Mouse (Mus musculus) liver, embryonic 14 days (tissue): ENCODE measurements around the gene A1cf. TPM values are rescaled to one million over a fixed set of nuclear protein-coding genes. Genes with fewer than 3 reads are reported as not detected.

Experiments
- polyA plus RNA-seq: library from polyadenylated mRNA; depleted of rRNA; stranded (reverse); fragments of >200 nt; gene quantifications from 2 replicates; pipeline ENCODE4 v1.2.3, GENCODE M21; 2012; rRNA removed

A1cf gene
- polyA plus RNA-seq: 5.8 and 6.5 TPM in 2 replicates

GRCm38 (mm10) chr19:31868521-31868920, at the start of gene A1cf:
Gene A1cf (plus strand): TSS chr19:31868764.

Other genes starting within 250 kb of the A1cf start
- gene Prkg1, start 103.7 kb upstream of the A1cf start, polyA plus RNA-seq: 0.40 and 0.58 TPM in 2 replicates
- 0.70 and 0.92 TPM in 2 replicates for gene Asah2, start 239.4 kb downstream of the A1cf start, polyA plus RNA-seq